Mouse (Mus musculus) monocyte, adult 5-6 weeks (primary cell): Measurements from ENCODE around the gene Ccdc83. TPM values are rescaled to one million over a fixed set of nuclear protein-coding genes. Genes with fewer than 3 reads are reported as not detected.

Experiments
- ATAC-seq: fragments of 153-309, 156-312 bp; replicated peaks from 2 replicates; pipeline ENCODE4 v1.8.0; 2017; ENCODE audit warnings: mild to moderate bottlenecking; ENCODE audit not compliant: low TSS enrichment, insufficient number of reproducible peaks, severe bottlenecking, poor library complexity, low FRiP score
- total RNA-seq: library from RNA; stranded (forward); fragments of 200-1000, 200-491, 200-594 nt; gene quantifications from 3 replicates; pipeline ENCODE4 v1.2.3, GENCODE M21; 2017

The Ccdc83 gene
- total RNA-seq, 1 experiment from 2014 or later = not detected

DNA sequence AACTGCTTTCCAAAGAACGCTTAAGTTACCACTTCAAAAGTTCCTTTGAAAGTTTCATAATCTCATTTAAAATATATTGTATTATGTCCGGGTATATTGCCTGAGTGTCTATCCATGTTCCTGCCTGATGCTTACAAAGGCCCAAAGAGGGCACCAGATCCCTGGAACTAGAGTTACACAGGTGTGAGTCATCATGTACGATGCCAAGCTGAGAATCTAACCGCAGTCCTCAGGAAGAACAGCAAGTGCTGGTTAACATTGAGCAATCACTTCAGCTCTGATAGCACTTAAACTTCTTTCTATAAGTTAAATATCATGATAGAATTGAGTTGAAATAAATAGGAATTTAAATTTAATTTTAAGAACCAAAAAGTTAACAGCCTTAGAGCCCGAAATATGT, 65.3 kb downstream of the Ccdc83 start:
- no peak for ATAC-seq

DNA sequence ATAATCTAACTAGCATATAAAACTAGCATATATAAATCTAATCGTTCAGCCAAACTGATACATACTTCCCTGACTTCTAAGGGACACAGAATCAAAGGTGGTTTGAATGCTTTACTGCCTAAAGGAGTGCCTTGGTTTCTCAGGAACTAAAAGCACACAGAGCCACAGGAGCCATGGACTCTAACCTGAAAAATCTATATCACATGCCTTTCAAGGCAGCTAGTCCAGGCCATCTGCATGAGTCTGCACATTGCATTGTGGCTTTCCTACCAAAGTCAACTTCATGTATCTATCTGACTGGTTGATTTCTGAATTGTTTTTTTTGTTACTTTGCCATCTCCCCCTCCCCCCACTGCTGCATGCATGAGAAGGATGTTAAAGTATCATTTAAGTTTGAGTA, 84.9 kb downstream of the Ccdc83 start:
- no peak for ATAC-seq

DNA sequence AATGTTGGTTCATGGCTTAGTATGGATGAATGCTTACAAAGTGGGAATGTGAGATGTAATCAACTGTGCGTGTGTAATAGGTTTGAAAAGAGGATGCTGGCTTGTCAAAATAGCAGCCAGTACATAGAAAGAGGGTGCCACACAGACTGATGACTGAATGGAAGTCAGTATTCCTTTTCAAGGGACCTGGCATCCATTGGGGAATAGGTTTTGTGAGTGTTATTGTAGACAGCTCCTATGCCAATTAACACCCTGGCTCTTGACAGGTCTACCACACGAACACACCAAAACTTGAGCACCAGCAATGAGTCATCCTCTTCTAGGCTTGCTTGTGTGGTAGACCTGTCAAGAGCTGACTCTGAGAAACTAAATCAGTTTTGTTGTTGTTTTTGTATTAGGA, 90.0 kb downstream of the Ccdc83 start:
- ATAC-seq = 0 out of 2 replicates have a peak, but pooled peaks have one; percentile 35

Other genes with a start within 250 kb of the Ccdc83 start
- 450 to 531 TPM (median 492 TPM) in 3 replicates for gene Picalm, start 135.6 kb downstream of the Ccdc83 start, total RNA-seq
- 36.5 to 148 TPM (median 38.1 TPM) in 3 replicates for gene Sytl2, start 36.5 kb upstream of the Ccdc83 start, total RNA-seq
- gene Ccdc89, start 160.8 kb upstream of the Ccdc83 start, total RNA-seq = 0.53 to 0.78 TPM in 2 of 3 replicates, not detected in the other
- gene Crebzf, start 177.0 kb upstream of the Ccdc83 start, total RNA-seq = 89.3 to 156 TPM (median 111 TPM) in 3 replicates
- gene Tmem126a, start 191.5 kb upstream of the Ccdc83 start, total RNA-seq = 25.4 to 47.1 TPM (median 42.7 TPM) in 3 replicates
- 5.9 to 8.8 TPM (median 8.7 TPM) in 3 replicates for gene Tmem126b, start 210.2 kb upstream of the Ccdc83 start, total RNA-seq
- gene Dlg2, start 210.9 kb upstream of the Ccdc83 start, total RNA-seq = 0.96 to 2.9 TPM (median 1.7 TPM) in 3 replicates